Mouse (Mus musculus): ENCODE measurements around the gene Dalrd3.
"Not testable (repeated sequence)": the region's sequence is repeated elsewhere in the genome, so short reads cannot be mapped to it uniquely, and the experiment has no call there.

Gene Dalrd3

DNA sequence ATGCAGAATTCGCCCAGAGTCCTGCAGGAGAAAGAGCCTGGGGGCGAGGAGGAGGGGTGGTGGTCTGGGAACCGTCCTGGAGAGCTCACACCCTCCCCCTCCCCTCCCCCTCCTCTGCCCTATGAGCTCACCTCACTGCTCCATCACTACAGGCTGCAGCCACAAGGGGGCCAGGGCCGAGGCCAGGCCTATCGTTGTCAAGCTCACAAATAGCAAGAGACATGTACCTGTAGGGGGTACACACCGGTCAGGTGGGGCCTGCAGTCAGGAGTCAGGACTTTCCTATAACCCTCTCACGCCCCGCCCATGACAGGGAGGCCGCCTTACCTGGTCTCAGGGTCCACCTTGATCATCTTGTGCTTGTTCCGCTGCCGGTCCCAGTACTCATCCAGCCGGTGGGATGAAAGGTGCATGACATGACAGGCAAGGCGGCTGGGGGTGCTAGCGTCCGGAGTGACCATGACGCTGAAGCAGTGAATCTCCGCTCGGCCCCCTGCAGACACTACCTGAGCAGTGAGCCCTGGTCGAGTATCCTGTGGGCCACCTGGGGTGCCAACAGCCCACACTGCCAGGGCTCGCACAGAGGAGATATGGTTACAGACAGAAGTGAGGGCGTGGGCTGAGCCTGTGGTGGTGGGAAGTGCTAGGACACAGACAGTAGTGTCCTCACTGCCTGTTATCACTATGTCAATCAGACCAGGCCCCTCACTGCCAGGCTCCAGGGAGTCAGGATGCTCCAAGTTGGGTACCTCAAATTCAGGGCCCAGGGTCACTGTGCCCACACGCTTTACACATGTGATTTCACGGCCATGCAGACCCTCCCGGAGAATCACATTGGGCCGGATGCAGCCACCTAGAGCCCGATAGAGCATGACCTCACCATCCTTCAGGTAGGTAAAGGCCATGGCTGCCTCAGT is 4.3 kb downstream of the Dalrd3 start:
- no peak for DNase-seq (ENCODE audit: low spot score in 2 of 2)

DNA sequence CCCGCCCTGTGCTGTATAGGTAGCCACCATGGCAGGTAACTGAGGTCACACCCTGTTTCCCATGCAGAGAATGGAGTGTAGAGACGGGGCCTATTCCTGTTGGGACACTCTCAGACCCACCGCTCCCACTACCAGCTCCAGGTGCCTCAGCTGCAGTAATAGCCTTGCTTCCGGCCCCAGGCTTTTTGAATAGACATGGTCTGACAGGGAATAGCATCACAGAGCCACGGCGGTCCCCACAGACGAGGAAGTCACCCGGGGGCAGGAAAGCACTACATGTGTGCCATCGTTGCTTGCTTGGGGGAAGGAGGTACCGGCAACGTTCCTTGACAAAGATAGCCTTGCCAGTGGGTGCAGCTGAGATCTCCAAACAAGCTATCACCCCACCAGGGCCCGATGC is 5.2 kb downstream of the Dalrd3 start:
- DNase-seq (ENCODE audit: low spot score in 2 of 2): no peak

DNA sequence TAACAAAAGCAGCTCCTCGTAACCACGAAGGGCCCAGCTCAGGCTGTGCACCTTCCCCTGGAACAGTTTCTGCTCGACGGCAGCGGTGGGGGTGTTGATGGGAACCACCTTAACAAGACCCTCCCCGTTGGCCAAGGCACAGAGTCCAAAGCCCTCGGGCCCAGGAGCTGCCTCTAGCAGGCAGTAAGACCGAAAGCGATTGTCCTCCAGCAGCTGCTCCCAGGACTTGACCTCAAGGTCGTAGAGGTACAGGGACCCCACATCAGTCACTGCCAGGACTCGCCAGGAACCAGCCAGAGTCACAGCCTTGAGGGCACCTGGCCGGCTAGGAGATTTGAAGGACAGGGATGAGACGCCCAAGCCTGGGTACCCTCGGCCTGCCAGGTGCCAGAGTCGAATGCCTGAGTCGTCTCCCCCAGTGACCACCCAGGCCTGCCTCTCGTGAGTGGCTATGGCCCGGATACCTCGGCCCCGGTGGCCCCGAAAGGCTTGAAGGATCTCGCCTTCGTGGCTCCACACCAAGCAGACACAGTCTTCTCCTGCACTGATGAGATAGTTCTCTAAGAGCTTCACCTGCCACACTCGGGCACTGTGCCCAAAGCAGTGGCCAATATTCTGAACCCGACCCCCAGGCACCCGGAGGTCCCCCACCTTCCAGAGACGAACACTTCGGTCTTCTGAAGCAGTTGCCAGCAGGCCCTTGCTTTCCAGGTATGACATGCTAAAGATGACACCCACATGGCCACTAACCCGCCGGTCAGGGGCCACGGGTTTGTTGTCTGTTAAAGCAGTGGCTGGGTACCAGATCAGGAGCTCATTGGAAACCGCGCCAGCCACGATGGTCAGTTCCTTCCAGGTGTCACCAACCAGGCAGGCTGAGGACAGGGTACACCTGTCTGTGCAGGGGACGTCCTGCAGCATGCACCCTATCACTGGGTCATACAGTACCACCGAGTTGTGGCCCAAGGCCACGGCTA is 5.9 kb downstream of the Dalrd3 start:
- no peak for DNase-seq (ENCODE audit: low spot score in 2 of 2)

DNA sequence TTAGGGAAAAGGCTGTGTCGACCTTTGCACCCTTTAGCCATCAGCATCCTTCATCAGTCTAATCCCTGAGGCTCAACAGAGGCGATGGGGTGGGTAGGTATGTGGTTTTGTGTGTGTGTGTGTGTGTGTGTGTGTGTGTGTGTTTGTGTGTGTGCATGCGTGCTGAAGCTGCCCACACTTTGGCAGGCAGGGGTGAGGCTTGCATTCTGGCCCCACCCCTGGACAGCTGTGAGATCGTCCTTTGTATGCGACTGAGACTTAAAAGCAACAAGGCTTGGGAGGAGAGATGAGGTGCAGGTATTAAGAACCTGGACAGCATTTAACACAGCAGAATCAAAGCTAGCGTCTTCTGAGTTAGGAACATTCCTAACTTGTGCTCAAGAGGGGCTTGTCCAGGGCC is 7.3 kb downstream of the Dalrd3 start:
- DNase-seq (ENCODE audit: low spot score in 2 of 2): no peak

DNA sequence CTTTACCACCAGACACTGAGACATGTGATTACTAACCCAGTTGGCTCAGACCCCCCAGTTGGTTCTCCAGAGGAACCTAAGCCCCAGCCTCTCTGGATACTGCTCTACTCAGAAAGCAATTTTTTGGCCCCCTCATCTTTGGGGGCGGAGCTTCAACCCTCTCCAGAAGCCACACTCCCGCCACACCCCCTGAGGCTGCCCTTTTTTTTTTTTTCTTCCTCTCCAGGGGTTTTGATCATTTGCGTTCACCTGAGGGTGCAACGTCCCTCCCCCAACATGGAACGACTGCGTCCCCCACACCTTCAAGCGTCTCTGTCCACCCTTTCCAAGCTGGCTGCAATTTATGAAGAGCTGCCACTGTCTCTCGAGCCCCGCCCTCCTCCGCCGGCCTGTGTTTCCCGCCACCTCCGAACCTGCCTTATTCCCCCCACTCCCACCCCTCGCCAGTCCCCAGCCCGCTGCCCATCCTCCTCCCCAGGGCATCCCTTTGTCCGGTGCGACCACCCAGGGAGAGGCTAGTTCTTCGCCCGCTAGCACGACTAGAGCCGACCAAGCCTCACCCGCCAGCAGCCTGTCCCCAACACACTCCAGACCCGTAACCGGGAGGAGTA is 8.4 kb downstream of the Dalrd3 start:
- DNase-seq (ENCODE audit: low spot score in 2 of 2): no peak

DNA sequence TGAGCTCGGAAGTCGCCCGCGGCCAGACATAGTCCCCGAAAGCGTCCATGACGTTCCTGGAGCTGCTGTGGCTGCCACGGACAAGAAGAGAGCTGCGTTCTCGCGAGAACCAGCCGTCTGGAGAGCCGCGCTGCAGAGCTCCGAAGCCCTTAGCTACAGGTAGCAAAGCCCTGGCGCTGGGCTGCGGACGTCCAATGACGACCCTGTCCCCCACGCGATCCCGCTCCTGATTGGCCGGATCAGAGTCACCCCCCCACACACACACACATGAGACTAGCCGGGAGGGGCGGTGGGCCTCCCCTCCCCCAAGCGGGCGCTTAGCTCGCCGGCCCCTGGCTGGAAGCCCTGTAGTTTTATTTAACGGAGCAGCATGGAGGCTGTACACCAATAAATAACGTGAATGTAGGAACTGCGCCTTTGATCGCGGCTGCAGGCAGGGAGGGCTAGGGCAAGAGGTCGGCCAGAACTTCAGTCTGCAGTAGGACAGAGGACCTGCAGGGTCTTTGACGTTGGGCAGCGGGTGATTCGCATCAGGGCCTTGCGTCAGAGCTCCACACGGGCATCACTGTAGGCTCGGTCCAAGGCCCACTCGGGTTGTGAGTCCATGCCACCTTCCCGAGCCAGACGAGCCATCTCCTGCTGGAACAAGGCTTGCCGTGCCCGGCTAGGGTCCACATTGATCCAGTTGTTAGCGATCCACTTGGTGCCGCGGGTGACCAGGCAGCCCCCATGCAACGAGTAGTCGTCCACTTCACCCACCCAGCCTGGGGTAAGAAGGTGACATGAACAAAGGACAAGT is 9.1 kb downstream of the Dalrd3 start, which contains the start of gene Wdr6:
Gene Wdr6 (minus strand): TSS at position 195 of the 799 bp plus-strand sequence.
- DNase-seq (ENCODE audit: low spot score in 2 of 2): peak; percentile 75 to 77

DNA sequence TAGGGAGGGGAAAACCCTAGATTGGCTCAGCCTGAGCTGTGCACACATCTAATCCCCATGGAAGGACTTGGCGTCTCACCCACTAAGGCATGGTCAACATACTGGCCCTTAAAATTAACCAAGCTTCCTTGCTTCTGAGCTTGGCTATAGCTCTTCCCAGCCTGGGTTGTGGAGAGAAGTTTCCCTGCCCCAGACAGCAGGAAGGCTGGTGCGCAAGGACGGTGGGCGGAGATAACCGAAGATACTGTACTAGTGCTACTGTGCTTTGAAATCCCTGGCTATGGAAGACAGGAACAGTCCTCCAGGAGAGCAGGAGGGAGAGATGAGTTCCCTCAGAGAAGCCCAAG is 9.6 kb downstream of the Dalrd3 start:
- no peak for DNase-seq (ENCODE audit: low spot score in 2 of 2)

DNA sequence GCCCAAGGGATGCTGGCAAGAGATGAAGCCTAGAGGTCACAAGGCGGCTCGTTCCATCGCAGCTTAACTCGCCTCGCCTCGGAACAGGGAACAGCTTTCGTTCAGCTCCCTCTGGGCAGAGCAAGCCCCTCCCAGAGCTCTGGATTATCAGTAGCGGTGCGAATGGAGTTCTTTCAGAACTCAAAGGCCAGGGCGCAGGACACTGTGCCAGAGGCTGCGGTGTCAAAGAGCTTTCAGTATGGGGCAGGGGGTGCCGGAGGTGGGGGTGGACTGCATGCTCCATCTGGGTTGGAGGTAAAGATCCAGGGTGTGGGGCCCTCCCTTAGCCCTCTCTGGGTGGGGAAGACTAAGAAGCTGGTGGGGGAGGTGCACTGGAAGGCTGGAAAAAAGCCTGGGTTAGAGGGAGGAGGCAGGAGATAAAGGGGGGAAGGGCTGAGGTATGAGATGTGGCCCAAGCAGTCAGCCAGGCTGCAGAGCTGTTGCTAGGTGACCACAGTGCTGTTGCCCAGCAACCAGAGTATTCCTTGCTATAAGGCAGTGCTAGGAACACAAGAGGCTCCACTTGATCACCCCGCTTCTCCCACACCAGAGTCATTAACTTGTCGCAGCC is 18.0 kb downstream of the Dalrd3 start:
- peak in 1 of 2 experiments; percentile 75 for DNase-seq (ENCODE audit: low spot score in 2 of 2)

DNA sequence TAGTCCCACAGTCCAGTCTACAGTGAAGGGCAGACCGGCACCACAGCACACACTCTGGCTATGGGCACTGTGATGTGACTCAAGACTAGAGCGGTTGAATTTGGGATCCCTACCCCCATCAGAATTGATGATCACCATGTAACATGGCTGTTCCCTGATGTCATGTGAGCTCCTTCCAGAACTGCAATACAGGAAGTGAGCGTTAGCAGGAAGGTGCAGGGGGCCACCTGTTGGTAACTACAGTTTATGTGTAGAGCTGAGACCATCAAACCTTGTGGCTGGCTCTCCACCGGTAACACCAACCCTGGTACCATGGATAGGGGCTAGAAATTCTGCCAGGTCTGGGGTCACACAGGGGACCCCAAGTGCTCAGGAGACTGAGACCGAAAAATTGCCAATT is 19.5 kb downstream of the Dalrd3 start:
- no peak for DNase-seq (ENCODE audit: low spot score in 2 of 2)

DNA sequence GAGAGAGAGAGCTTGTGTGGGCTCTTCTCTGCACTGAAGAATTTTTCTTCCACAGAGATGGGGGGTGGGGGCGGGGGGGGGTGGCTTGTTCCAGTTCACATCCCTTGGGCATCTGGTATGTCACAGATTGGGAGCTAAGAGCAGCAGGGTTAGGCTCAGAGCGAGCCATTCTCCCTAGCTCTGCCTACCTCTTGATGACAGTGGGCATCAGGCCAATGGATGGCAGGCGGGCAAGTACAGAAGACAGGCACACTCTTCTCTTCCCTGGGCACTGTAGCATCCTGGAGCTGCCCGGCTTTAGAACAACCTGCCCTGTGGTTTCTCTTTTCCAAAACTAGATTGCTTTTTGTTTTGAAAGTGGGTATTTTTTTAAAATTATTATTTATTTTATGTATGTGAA is 21.8 kb downstream of the Dalrd3 start:
- DNase-seq (ENCODE audit: low spot score in 2 of 2): no peak

DNA sequence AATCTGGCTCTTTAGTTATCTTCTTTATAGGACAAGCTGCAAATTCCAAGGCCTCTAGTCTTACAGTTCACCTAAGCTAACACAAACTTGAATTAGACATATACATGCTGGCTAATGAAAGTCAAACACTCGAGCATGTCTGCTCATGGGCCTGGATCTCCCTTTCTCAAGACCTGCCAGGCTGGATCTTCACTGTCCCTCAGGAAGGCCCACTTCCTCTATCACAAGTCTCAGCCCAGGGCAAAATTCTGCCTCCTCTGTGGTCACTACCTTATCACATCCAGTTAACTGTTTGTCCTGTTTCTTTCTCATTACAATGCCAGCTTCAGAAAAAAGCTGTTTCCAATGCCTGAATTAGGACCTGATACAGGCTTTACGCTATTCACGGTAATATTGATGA is 24.7 kb downstream of the Dalrd3 start:
- no peak for DNase-seq (ENCODE audit: low spot score in 2 of 2)

DNA sequence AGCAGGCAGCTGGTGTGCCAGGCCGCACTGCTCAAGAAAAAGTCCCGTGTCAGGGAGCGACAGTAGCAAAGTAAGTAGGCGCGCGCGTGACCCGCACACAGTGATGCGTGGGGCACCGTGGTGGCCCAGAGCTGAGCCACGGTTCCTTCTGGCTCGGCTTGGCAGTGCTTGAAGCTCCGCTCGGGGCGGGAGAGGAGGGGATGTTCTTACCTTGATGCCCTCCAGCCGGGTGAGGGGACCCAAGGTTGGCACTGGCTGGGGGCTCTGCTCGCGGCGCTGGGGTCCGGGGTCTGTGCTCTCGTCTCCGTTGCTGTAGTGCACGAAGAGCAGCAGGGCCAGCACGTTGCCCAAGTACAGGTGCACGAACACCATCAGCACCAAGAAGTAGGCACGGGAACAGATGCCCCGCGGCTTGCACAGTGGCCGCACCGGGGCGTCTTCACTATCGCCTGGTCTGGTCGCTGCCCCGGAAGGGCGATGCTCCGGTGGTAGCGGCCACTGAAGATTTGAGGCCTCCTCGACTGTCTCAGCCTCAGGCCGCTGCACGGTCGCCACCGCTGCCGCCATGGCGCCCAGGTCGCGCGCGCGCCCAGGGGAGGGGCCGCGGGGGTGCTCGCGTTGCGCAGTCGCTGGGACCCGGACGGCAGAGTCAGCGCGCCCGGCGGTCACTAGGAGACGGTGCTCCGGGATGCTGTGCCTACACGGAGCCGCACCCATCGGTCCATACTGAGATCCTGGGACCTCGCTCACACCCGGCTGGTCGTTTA is 27.5 kb downstream of the Dalrd3 start, which contains the start of gene P4htm:
Gene P4htm (minus strand): TSS at position 670 of the 767 bp plus-strand sequence.
- peak; percentile 61 to 65 for DNase-seq (ENCODE audit: low spot score in 2 of 2)

DNA sequence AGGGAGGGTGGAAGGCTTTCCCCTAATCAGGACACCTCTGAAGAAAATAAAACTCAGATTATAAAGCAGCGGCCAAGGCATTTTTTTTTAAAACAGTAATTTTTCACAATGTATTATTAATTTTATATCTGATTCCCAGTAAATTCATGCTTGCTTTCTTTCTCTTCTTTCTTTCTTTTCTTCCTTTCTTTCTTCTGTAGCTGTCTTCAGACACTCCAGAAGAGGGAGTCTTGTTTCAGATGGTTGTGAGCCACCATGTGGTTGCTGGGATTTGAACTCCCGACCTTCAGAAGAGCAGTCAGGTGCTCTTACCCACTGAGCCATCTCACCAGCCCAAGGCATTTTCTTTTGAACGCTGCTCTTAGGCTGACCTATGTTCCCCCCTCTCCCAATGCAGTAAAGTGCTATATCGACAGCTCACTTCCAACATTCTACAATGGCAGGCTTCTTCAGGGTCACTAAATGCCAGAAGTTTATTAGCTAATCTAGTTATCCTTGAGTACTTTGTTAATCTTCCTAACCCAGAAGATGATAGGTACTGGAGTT is 29.4 kb downstream of the Dalrd3 start:
- no peak for DNase-seq (ENCODE audit: low spot score in 2 of 2)

DNA sequence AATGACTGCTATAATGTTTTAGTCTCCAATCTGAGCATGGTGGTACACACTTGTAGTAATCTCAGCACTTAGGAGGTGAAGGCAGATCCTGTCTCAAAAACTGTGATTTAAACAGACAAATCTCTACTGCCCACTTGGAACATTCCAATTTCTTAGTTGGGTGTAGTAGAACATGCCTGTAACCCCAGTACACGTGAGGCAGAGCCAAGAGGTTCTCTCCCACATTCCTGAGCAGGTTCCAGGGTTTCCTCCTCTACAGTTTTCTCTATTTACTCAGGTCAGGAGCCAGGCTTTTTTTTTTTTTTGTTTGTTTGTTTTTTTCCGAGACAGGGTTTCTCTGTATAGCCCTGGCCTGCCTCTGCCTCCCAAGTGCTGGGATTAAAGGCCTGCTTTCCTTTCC is 30.3 kb downstream of the Dalrd3 start:
- no peak for DNase-seq (ENCODE audit: low spot score in 2 of 2)

DNA sequence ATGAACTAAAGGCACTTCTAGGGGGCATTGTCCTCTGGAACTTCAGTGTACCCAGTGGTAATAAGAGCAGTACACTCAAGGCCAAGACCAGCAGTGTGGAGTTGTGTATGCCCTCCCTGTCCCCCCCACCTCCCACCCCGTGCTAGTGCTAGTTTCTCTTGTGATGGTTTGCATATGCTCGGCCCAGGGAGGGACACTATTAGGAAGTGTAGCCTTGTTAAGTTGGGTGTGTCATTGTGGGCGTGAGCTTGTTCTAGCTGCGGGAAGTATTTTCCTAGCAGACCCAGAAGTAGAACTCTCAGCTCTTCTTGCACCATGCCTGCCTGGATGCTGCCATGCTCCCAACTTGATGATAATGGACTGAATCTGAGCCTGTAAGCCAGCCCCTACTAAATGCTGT is 32.3 kb downstream of the Dalrd3 start:
- DNase-seq (ENCODE audit: low spot score in 2 of 2): no peak

DNA sequence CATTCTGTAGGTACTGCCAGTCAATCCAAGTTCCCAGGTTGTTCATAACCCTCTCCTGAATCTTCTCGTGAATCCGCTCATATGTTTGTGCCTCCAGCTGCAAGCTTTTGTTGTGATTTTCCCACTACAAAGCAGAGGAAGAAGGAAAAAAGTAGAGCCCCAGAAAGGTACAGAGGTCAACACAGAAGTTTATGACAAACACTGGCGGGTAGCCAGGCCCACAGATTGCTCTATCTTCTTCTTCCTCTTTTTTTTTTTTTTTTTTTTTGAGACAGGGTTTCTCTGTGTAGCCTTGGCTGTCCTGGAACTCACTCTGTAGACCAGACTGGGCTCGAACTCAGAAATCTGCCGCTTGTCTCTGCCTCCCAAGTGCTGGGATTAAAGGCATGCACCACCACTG is 38.2 kb downstream of the Dalrd3 start:
- not testable (repeated sequence) for DNase-seq (ENCODE audit: low spot score in 2 of 2)

DNA sequence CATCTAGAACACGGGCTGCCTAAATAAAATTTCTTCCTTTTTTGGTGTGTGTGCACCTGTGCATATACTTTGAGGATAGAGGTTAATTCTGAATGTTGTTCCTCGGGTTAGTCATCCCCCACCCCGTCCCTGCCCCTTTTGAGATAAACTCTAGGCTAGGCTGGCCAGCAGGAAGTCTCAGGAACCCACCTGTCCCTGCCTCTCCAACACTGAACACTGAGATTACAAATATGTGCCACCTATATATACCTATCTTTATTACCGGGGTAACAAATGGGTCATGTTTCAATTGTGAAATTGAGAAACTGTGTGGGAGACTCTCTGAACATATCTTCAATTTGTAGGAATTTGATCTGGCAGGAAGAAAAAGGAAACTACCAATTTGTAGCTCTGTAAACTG is 39.2 kb downstream of the Dalrd3 start:
- DNase-seq (ENCODE audit: low spot score in 2 of 2): no peak

DNA sequence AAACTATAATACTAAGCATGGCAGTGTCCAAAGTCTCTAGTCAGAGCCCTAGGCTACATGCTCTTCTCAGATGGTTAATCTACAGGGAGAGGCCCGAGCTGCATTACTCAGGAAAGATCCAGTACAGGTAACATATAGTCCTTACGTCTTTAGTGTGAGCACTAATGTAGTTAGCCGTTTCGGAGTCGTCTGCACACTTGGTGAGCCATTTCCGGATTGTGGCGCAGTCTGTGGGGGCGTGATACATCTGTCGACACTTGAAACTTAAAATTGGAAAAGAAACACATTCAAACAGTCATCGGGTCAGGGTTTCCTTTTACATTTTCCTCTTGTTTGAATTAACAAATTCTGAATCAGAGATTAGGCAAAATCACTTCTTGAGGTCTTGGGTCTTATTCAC is 41.8 kb downstream of the Dalrd3 start:
- DNase-seq (ENCODE audit: low spot score in 2 of 2): no peak

DNA sequence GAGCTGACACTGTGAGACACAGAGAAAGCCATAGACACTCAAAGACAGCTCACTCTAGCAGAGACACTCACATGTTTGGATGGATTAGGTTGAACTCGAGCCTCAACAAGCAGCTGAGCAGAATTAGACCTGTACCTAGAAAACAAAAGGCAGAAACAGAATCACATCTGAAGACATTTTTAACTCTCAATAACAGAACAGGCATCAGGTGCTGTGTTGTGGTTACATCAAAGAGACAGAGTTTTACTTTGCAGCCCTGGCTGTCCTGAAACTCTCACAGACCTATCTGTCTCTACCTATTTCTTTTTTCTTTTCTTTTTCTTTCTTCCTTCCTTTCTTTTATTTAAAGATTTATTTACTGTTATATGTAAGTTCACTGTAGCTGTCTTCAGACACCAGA is 47.6 kb downstream of the Dalrd3 start:
- no peak for DNase-seq (ENCODE audit: low spot score in 2 of 2)
